Mouse (Mus musculus) cortical plate, adult 2 months (tissue): ENCODE data around the gene Gm1043.

Source experiments
- CTCF ChIP-seq: fragments of 200-500 bp; IDR thresholded peaks from 2 replicates; pipeline ENCODE4 v1.5.1; 2011; ENCODE audit warnings: mild to moderate bottlenecking, control low read depth, low read length; ENCODE audit not compliant: insufficient read depth; ENCODE audit errors: extremely low read depth
- POLR2A ChIP-seq: fragments of 200-500 bp; IDR thresholded peaks from 2 replicates; pipeline ENCODE4 v1.6.1; 2011; ENCODE audit warnings: mild to moderate bottlenecking, low read length, control low read depth; ENCODE audit not compliant: insufficient read depth; ENCODE audit errors: extremely low read depth

DNA sequence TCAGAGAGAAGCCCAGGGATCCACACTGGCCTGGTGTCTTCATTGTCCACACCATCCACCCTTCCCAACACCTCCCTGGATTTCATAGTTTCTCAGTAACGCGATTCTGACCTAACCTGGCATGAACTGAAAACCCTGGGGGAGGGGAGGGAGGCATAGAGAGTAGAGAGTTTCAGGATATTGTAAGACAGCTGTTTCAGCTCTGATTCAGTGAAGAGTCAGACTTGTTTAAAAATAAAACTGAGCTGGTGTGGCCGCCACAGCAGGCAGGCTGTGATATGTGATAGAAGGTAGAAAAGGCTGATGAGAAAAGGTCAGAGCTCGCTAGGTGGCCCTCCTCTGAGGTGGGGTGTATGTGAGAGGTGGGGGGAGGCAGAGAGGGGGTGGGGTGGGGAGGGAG lies 93.6 kb downstream of the Gm1043 start:
- no peak for TF ChIP-seq CTCF
- no peak for TF ChIP-seq POLR2A
